Mouse (Mus musculus) midbrain, embryonic 15.5 days (tissue): ENCODE data around the gene Cep72. TPM values are rescaled to one million over a fixed set of nuclear protein-coding genes. Genes with fewer than 3 reads are reported as not detected.

ENCODE experiments used
- ATAC-seq: fragments of 200-750 bp; cut with Nextera tagmentation; replicated peaks from 2 replicates; pipeline ENCODE4 v1.8.0; 2017; ENCODE audit warnings: moderate TSS enrichment
- H3K27ac ChIP-seq: fragments of 300-500 bp; sonication (generic); 2 replicates; pipeline ENCODE4 v1.5.1; 2015; ENCODE audit warnings: mild to moderate bottlenecking, inconsistent platforms
- H3K27me3 ChIP-seq: fragments of 300-500 bp; sonication (generic); replicated peaks from 2 replicates; pipeline ENCODE4 v1.6.1; 2015; ENCODE audit warnings: inconsistent platforms
- H3K36me3 ChIP-seq: fragments of 300-500 bp; sonication (generic); replicated peaks from 2 replicates; pipeline ENCODE4 v1.6.1; 2015; ENCODE audit warnings: inconsistent platforms
- H3K4me1 ChIP-seq: fragments of 300-500 bp; sonication (generic); 2 replicates; pipeline ENCODE4 v1.6.1; 2015; ENCODE audit warnings: inconsistent platforms
- H3K4me2 ChIP-seq: fragments of 300-500 bp; sonication (generic); 2 replicates; pipeline ENCODE4 v1.6.1; 2015; ENCODE audit warnings: inconsistent platforms, mild to moderate bottlenecking, moderate library complexity
- H3K4me3 ChIP-seq: fragments of 300-500 bp; sonication (generic); 2 replicates; pipeline ENCODE4 v1.5.1; 2015; ENCODE audit warnings: mild to moderate bottlenecking, inconsistent platforms
- H3K9ac ChIP-seq: fragments of 300-500 bp; sonication (generic); 2 replicates; pipeline ENCODE4 v1.6.1; 2015; ENCODE audit warnings: mild to moderate bottlenecking, inconsistent platforms
- H3K9me3 ChIP-seq: fragments of 300-500 bp; sonication (generic); 2 replicates; pipeline ENCODE4 v1.6.1; 2016; ENCODE audit warnings: inconsistent platforms
- WGBS: fragments of 180-500 bp; shearing (Covaris S2); methylation state at CpG from one replicate; pipeline ENCODE4 v1.1.7; 2015; ENCODE audit warnings: mixed read lengths; 5-methylcytosine and 5-hydroxymethylcytosine counted together
- polyA plus RNA-seq: library from polyadenylated mRNA; unstranded; fragments of >200 nt; fragmentation: Nextera tagmentation; extraction: Ambion mirVana; gene quantifications from 2 replicates; pipeline ENCODE4 v1.2.1, GENCODE M21; 2015

Gene Cep72
- polyA plus RNA-seq, 1 experiment from 2014 or later, result 7.6 TPM

GRCm38 (mm10) chr13:74066576-74066975 is 4.5 kb upstream of the Cep72 start:
- ATAC-seq, result no peak
- H3K4me3 ChIP-seq, result no peak overlapping the region
- no peaks in the 10 kb centered on the region for H3K36me3 ChIP-seq
- H3K4me2 ChIP-seq, result no peak overlapping the region
- no peak overlapping the region for H3K9ac ChIP-seq
- no peak overlapping the region for H3K27ac ChIP-seq
- H3K9me3 ChIP-seq, result no peaks in the 10 kb centered on the region
- H3K27me3 ChIP-seq, result no peaks in the 10 kb centered on the region
- H3K4me1 ChIP-seq, result no peaks in the 10 kb centered on the region; the same call in 1 of the 2 replicates
- 80% methylated on average over 1 of the region's 1 CpGs for WGBS

- Histone ChIP-seq H3K4me1 (peaks cover 3% of the 10 kb centered on the region; the same call in 1 of the 2 replicates), H3K9me3 (no peaks in the 10 kb centered on the region), H3K27me3 (no peaks in the 10 kb centered on the region), H3K4me3 (no peak overlapping the region), H3K4me2 (no peak overlapping the region), H3K36me3 (no peaks in the 10 kb centered on the region), H3K27ac (no peak overlapping the region), H3K9ac (no peak overlapping the region)
- no peak for ATAC-seq
- WGBS, result 71% methylated on average over 1 of the region's 1 CpGs
These were observed 1.4 kb upstream of the Cep72 start for GRCm38 (mm10) chr13:74063340-74064050.

- H3K9ac ChIP-seq, result no peak overlapping the region
- no peaks in the 10 kb centered on the region for H3K9me3 ChIP-seq
- no peaks in the 10 kb centered on the region for H3K36me3 ChIP-seq
- H3K27ac ChIP-seq, result no peak overlapping the region
- H3K4me3 ChIP-seq, result peak overlapping the region; percentile 94
- H3K4me1 ChIP-seq, result peaks cover 3% of the 10 kb centered on the region; the same call in 1 of the 2 replicates
- peak overlapping the region; percentile 70 for H3K4me2 ChIP-seq
- 32% methylated on average over 10 of the region's 11 CpGs for WGBS
- no peak for ATAC-seq
- H3K27me3 ChIP-seq, result no peaks in the 10 kb centered on the region
These were observed 454 bp upstream of the Cep72 start for GRCm38 (mm10) chr13:74062378-74063128.

GRCm38 (mm10) chr13:74058081-74058480 is 4.0 kb downstream of the Cep72 start:
- no peaks in the 10 kb centered on the region; the same call in 1 of the 2 replicates for H3K36me3 ChIP-seq
- H3K4me2 ChIP-seq, result no peak overlapping the region
- no peaks in the 10 kb centered on the region for H3K9me3 ChIP-seq
- ATAC-seq, result no peak
- no peak overlapping the region for H3K9ac ChIP-seq
- no peak overlapping the region for H3K4me3 ChIP-seq
- H3K4me1 ChIP-seq, result peaks cover 3% of the 10 kb centered on the region; the same call in 1 of the 2 replicates
- no peaks in the 10 kb centered on the region for H3K27me3 ChIP-seq
- 96% methylated on average over 9 of the region's 9 CpGs for WGBS
- no peak overlapping the region for H3K27ac ChIP-seq

GRCm38 (mm10) chr13:74056194-74056593 is 5.9 kb downstream of the Cep72 start:
- 93% methylated on average over 1 of the region's 1 CpGs for WGBS
- Histone ChIP-seq H3K4me2 (no peak overlapping the region), H3K27me3 (no peaks in the 10 kb centered on the region)

GRCm38 (mm10) chr13:74039926-74040325 is 22.2 kb downstream of the Cep72 start:
- WGBS, result 90% methylated on average over 3 of the region's 3 CpGs
- H3K27ac ChIP-seq, result no peak overlapping the region
- no peaks in the 10 kb centered on the region for H3K9me3 ChIP-seq
- 0 out of 2 replicates have a peak, but pooled peaks cover 7% of the 10 kb centered on the region for H3K36me3 ChIP-seq
- no peak overlapping the region for H3K4me2 ChIP-seq
- ATAC-seq, result no peak
- H3K27me3 ChIP-seq, result no peaks in the 10 kb centered on the region
- H3K9ac ChIP-seq, result no peak overlapping the region
- H3K4me1 ChIP-seq, result no peaks in the 10 kb centered on the region
- no peak overlapping the region for H3K4me3 ChIP-seq

More at GRCm38 (mm10) chr13:74056194-74056593, 5.9 kb downstream of the Cep72 start:
- ATAC-seq, result no peak
- Histone ChIP-seq H3K4me3 (no peak overlapping the region), H3K4me1 (no peaks in the 10 kb centered on the region; the same call in 1 of the 2 replicates), H3K27ac (no peak overlapping the region), H3K9ac (no peak overlapping the region), H3K36me3 (no peaks in the 10 kb centered on the region; the same call in 1 of the 2 replicates), H3K9me3 (no peaks in the 10 kb centered on the region)

- 93% methylated on average over 2 of the region's 2 CpGs for WGBS
These were observed 26.3 kb downstream of the Cep72 start for GRCm38 (mm10) chr13:74035776-74036175.

GRCm38 (mm10) chr13:74034756-74035155 is 27.3 kb downstream of the Cep72 start:
- H3K27me3 ChIP-seq, result no peaks in the 10 kb centered on the region
- WGBS, result 88% methylated on average over 2 of the region's 2 CpGs
- H3K4me1 ChIP-seq, result no peaks in the 10 kb centered on the region
- H3K9me3 ChIP-seq, result no peaks in the 10 kb centered on the region
- H3K9ac ChIP-seq, result no peak overlapping the region
- ATAC-seq, result no peak
- 0 out of 2 replicates have a peak, but pooled peaks cover 5% of the 10 kb centered on the region for H3K36me3 ChIP-seq
- no peak overlapping the region for H3K4me2 ChIP-seq
- no peak overlapping the region for H3K27ac ChIP-seq
- no peak overlapping the region for H3K4me3 ChIP-seq

More at GRCm38 (mm10) chr13:74035776-74036175, 26.3 kb downstream of the Cep72 start:
- H3K27ac ChIP-seq, result no peak overlapping the region
- 0 out of 2 replicates have a peak, but pooled peaks cover 5% of the 10 kb centered on the region for H3K36me3 ChIP-seq
- no peaks in the 10 kb centered on the region for H3K4me1 ChIP-seq
- no peak overlapping the region for H3K4me2 ChIP-seq
- H3K27me3 ChIP-seq, result no peaks in the 10 kb centered on the region
- H3K4me3 ChIP-seq, result no peak overlapping the region
- H3K9me3 ChIP-seq, result no peaks in the 10 kb centered on the region
- no peak overlapping the region for H3K9ac ChIP-seq
- no peak for ATAC-seq

- no peak overlapping the region for H3K4me2 ChIP-seq
- 0 out of 2 replicates have a peak, but pooled peaks cover 5% of the 10 kb centered on the region for H3K36me3 ChIP-seq
- H3K4me1 ChIP-seq, result no peaks in the 10 kb centered on the region
- WGBS, result 88% methylated on average over 8 of the region's 8 CpGs
- H3K27ac ChIP-seq, result no peak overlapping the region
- no peak overlapping the region for H3K4me3 ChIP-seq
- H3K9me3 ChIP-seq, result no peaks in the 10 kb centered on the region
- H3K9ac ChIP-seq, result no peak overlapping the region
- no peaks in the 10 kb centered on the region for H3K27me3 ChIP-seq
- no peak for ATAC-seq
These were observed 31.0 kb downstream of the Cep72 start for GRCm38 (mm10) chr13:74031133-74031532.

- no peak overlapping the region for H3K27ac ChIP-seq
- H3K36me3 ChIP-seq, result 0 out of 2 replicates have a peak, but pooled peaks cover 5% of the 10 kb centered on the region
- no peak overlapping the region for H3K4me3 ChIP-seq
- no peak overlapping the region for H3K9ac ChIP-seq
- H3K4me1 ChIP-seq, result no peaks in the 10 kb centered on the region
- no peak for ATAC-seq
- no peaks in the 10 kb centered on the region for H3K27me3 ChIP-seq
- no peak overlapping the region for H3K4me2 ChIP-seq
- no peaks in the 10 kb centered on the region for H3K9me3 ChIP-seq
- WGBS, result 88% methylated on average over 7 of the region's 7 CpGs
These were observed 31.4 kb downstream of the Cep72 start for GRCm38 (mm10) chr13:74030691-74031090.

- H3K9ac ChIP-seq, result no peak overlapping the region
- no peak overlapping the region for H3K27ac ChIP-seq
- H3K9me3 ChIP-seq, result no peaks in the 10 kb centered on the region
- H3K27me3 ChIP-seq, result no peaks in the 10 kb centered on the region
- H3K4me2 ChIP-seq, result no peak overlapping the region
- peaks cover 3% of the 10 kb centered on the region for H3K4me1 ChIP-seq
- ATAC-seq, result no peak
- 0 out of 2 replicates have a peak, but pooled peaks cover 5% of the 10 kb centered on the region for H3K36me3 ChIP-seq
- 86% methylated on average over 2 of the region's 2 CpGs for WGBS
- no peak overlapping the region for H3K4me3 ChIP-seq
These were observed 33.1 kb downstream of the Cep72 start for GRCm38 (mm10) chr13:74029013-74029412.

- H3K4me2 ChIP-seq, result no peak overlapping the region
- no peak overlapping the region for H3K9ac ChIP-seq
- no peak overlapping the region for H3K4me3 ChIP-seq
- H3K36me3 ChIP-seq, result 0 out of 2 replicates have a peak, but pooled peaks cover 5% of the 10 kb centered on the region
- no peak for ATAC-seq
- H3K27ac ChIP-seq, result no peak overlapping the region
- no peaks in the 10 kb centered on the region for H3K9me3 ChIP-seq
- WGBS, result 65% methylated on average over 2 of the region's 2 CpGs
- H3K4me1 ChIP-seq, result peaks cover 3% of the 10 kb centered on the region
- no peaks in the 10 kb centered on the region for H3K27me3 ChIP-seq
These were observed 34.0 kb downstream of the Cep72 start for GRCm38 (mm10) chr13:74028116-74028515.
